Mouse (Mus musculus) testis, postnatal 14 days (tissue): ENCODE data around the gene Rsl24d1.
"Not testable (repeated sequence)": the region's sequence is repeated elsewhere in the genome, so short reads cannot be mapped to it uniquely, and the experiment has no call there.

ENCODE experiments used
- DNase-seq: peaks from one replicate; pipeline ENCODE4 v3.0.0; 2021; ENCODE audit warnings: low spot score

Rsl24d1 gene

GRCm38 (mm10) chr9:73102181-73102580 is 11.0 kb upstream of the Rsl24d1 start, which contains the start of gene Gm20509:
Gene Gm20509 (plus strand): TSS chr9:73102470.
- no peak for DNase-seq

- peak; percentile 26 for DNase-seq
Observed at GRCm38 (mm10) chr9:73103159-73103879, 9.9 kb upstream of the Rsl24d1 start.

GRCm38 (mm10) chr9:73103880-73104198 is 9.4 kb upstream of the Rsl24d1 start:
- DNase-seq: no peak

- DNase-seq: no peak
Observed at GRCm38 (mm10) chr9:73105141-73105540, 8.1 kb upstream of the Rsl24d1 start.

- no peak for DNase-seq
Observed at GRCm38 (mm10) chr9:73105771-73106170, 7.5 kb upstream of the Rsl24d1 start.

GRCm38 (mm10) chr9:73116704-73117103 is 3.5 kb downstream of the Rsl24d1 start:
- not testable (repeated sequence) for DNase-seq

- no peak for DNase-seq
Observed at GRCm38 (mm10) chr9:73118012-73118411, 4.8 kb downstream of the Rsl24d1 start.

- no peak for DNase-seq
Observed at GRCm38 (mm10) chr9:73121735-73122134, 8.5 kb downstream of the Rsl24d1 start.

- no peak for DNase-seq
Observed at GRCm38 (mm10) chr9:73125043-73125570, 11.9 kb downstream of the Rsl24d1 start.

- no peak for DNase-seq
Observed at GRCm38 (mm10) chr9:73127457-73127856, 14.2 kb downstream of the Rsl24d1 start.

GRCm38 (mm10) chr9:73129875-73130274 is 16.6 kb downstream of the Rsl24d1 start:
- no peak for DNase-seq

- DNase-seq: no peak
Observed at GRCm38 (mm10) chr9:73130529-73130928, 17.3 kb downstream of the Rsl24d1 start.

GRCm38 (mm10) chr9:73137341-73137886 is 24.2 kb downstream of the Rsl24d1 start:
- no peak for DNase-seq

- DNase-seq: no peak
Observed at GRCm38 (mm10) chr9:73154347-73154746, 41.1 kb downstream of the Rsl24d1 start.

GRCm38 (mm10) chr9:73157968-73158367 is 44.7 kb downstream of the Rsl24d1 start:
- DNase-seq: no peak

- no peak for DNase-seq
Observed at GRCm38 (mm10) chr9:73159265-73159664, 46.0 kb downstream of the Rsl24d1 start.

GRCm38 (mm10) chr9:73162571-73163333 is 49.5 kb downstream of the Rsl24d1 start:
- peak; percentile 72 for DNase-seq

GRCm38 (mm10) chr9:73165631-73166030 is 52.4 kb downstream of the Rsl24d1 start:
- DNase-seq: peak; percentile 23
